Mouse (Mus musculus): ENCODE measurements around the gene Fam204a.
A peak's percentile ranks its signal among the peaks of the same experiment; 100 is the strongest.

Fam204a gene

GRCm38 (mm10) chr19:60225899-60226844 is at the start of gene Fam204a:
Gene Fam204a (minus strand): TSS chr19:60226701.
- peak; percentile 96 to 97 for DNase-seq

GRCm38 (mm10) chr19:60265789-60266188 is 39.3 kb upstream of the Fam204a start:
- DNase-seq: no peak

- no peak for DNase-seq
These were observed 34.2 kb upstream of the Fam204a start for GRCm38 (mm10) chr19:60260689-60261088.

- peak; percentile 57 for DNase-seq
These were observed 25.5 kb upstream of the Fam204a start for GRCm38 (mm10) chr19:60252021-60252420.

GRCm38 (mm10) chr19:60251197-60251596 is 24.7 kb upstream of the Fam204a start:
- no peak for DNase-seq

GRCm38 (mm10) chr19:60245250-60245649 is 18.7 kb upstream of the Fam204a start:
- DNase-seq: no peak

GRCm38 (mm10) chr19:60242620-60243019 is 16.1 kb upstream of the Fam204a start:
- DNase-seq: no peak

- no peak for DNase-seq
These were observed 15.6 kb upstream of the Fam204a start for GRCm38 (mm10) chr19:60241916-60242602.

GRCm38 (mm10) chr19:60231542-60231941 is 5.0 kb upstream of the Fam204a start:
- no peak for DNase-seq

GRCm38 (mm10) chr19:60226845-60227235 is 339 bp upstream of the Fam204a start:
- DNase-seq: no peak

- no peak for DNase-seq
These were observed 7.1 kb downstream of the Fam204a start for GRCm38 (mm10) chr19:60219395-60219794.

GRCm38 (mm10) chr19:60217985-60218384 is 8.5 kb downstream of the Fam204a start:
- DNase-seq: no peak

GRCm38 (mm10) chr19:60208173-60208572 is 18.3 kb downstream of the Fam204a start:
- no peak for DNase-seq

- no peak for DNase-seq
These were observed 22.3 kb downstream of the Fam204a start for GRCm38 (mm10) chr19:60204176-60204575.

GRCm38 (mm10) chr19:60200294-60200693 is 26.2 kb downstream of the Fam204a start:
- no peak for DNase-seq

GRCm38 (mm10) chr19:60199152-60199551 is 27.3 kb downstream of the Fam204a start:
- DNase-seq: no peak

GRCm38 (mm10) chr19:60192790-60193189 is 33.7 kb downstream of the Fam204a start:
- no peak for DNase-seq

GRCm38 (mm10) chr19:60189206-60189605 is 37.3 kb downstream of the Fam204a start:
- no peak for DNase-seq

- peak; percentile 69 to 75 for DNase-seq
These were observed 43.6 kb downstream of the Fam204a start for GRCm38 (mm10) chr19:60182901-60183300.

- DNase-seq: peak; percentile 47
These were observed 44.3 kb downstream of the Fam204a start for GRCm38 (mm10) chr19:60182171-60182570.

- no peak for DNase-seq
These were observed 47.5 kb downstream of the Fam204a start for GRCm38 (mm10) chr19:60178771-60179563.

- DNase-seq: no peak
These were observed 61.1 kb downstream of the Fam204a start for GRCm38 (mm10) chr19:60165417-60165816.
